Mouse (Mus musculus): ENCODE measurements at regions not wholly inside any gene's neighbourhood (a gene's known extent, or its start where the extent isn't known, plus 50 kb on each side); places are given as distances from the start of the nearest gene placed in this dataset.

DNA sequence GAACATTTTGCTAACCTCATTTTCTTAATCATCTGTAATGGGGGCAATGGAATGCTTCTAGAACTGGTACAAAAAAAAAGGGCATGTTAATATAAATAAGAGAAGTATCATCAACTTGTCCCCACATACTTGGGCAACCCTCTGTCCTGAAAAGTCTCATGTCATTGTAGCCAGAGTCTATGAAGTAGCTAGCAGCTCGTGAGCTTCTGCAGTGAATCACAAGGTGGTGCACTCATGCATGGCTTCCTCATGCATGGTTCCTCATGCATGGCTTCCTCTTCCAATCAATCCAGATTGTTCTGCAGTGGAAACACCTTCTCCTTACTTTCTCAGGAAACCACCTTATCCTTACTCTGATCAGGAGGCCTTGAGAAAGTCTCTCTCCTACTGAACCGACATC lies 267.9 kb upstream of the Tbl1xr1 start:
- H3K36me3 ChIP-seq (ENCODE audit: control insufficient read depth, insufficient read depth, low read length, poor library complexity, severe bottlenecking), result no peaks in the 10 kb centered on the region
- DNase-seq (ENCODE audit: low read depth, low spot score), result no peak
- no peak overlapping the region for H3K4me3 ChIP-seq (ENCODE audit: insufficient read depth in 1 of 2, low read depth in 1 of 2, low read length in 2 of 2, poor library complexity in 1 of 2, severe bottlenecking in 1 of 2)
- no peak for TF ChIP-seq HCFC1 (IDR thresholded peaks at IDR 0.05; ENCODE audit: borderline replicate concordance, insufficient read depth, low read length)
- no peak for TF ChIP-seq ZNF384 (IDR thresholded peaks at IDR 0.05; ENCODE audit: low read depth, low read length)
- TF ChIP-seq CHD2 (IDR thresholded peaks at IDR 0.05; ENCODE audit: low read depth, low read length), result no peak
- no peak for TF ChIP-seq ZC3H11A (IDR thresholded peaks at IDR 0.05; ENCODE audit: borderline replicate concordance, low read depth, low read length)
- no peaks in the 10 kb centered on the region for H3K4me1 ChIP-seq (ENCODE audit: control insufficient read depth in 2 of 2, insufficient read depth in 2 of 2, low read length in 2 of 2, poor library complexity in 1 of 2)
- H3K9ac ChIP-seq (ENCODE audit: insufficient read depth, low read depth, low read length, poor library complexity, severe bottlenecking), result no peak overlapping the region
- H3K27ac ChIP-seq (ENCODE audit: insufficient read depth, low read depth, low read length, poor library complexity, severe bottlenecking), result no peak overlapping the region
- in situ Hi-C loops (cut with MboI; ENCODE audit: low sequenced_read_pairs in 2 of 2, unreplicated experiment in 2 of 2), result no loop called here
- H3K9me3 ChIP-seq (ENCODE audit: control insufficient read depth, insufficient read depth, low read depth, low read length), result no peaks in the 10 kb centered on the region

DNA sequence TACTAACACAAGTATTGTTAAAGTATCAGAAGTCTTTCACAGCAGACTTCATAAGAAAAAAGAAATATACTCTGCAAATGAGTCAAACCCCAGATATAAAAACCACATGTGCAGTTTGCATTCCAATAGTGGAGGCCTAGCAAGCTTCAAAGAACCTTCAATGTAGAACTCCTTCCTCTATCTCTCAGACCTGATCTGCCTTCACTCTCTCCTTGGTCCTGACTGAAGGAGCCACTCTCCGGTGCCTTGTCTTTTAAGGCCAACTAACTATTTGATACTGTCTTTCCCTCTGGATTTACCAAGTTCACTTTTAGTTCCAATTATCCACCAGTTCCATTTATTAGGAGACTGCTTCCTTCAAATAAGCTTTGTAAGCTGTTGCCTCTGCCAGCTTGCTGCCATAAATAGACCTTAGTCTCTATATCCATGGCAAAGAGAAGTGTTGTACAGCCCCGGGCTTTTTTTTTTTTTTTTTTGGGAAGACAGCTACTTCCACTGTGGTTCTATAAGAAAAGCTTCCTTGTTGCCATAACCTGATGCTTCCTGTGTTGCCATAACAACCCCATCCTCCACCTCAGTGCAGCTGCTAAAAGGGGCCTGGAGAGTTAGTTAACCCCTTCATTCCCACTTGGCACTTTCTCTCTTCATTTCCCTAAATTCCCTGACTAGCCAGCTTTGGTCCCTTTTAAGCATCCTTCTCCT lies 266.5 kb upstream of the Tbl1xr1 start:
- Histone ChIP-seq H3K9ac (ENCODE audit: insufficient read depth, low read depth, low read length, poor library complexity, severe bottlenecking) (no peak overlapping the region), H3K4me3 (ENCODE audit: insufficient read depth in 1 of 2, low read depth in 1 of 2, low read length in 2 of 2, poor library complexity in 1 of 2, severe bottlenecking in 1 of 2) (no peak overlapping the region), H3K27ac (ENCODE audit: insufficient read depth, low read depth, low read length, poor library complexity, severe bottlenecking) (no peak overlapping the region), H3K4me1 (ENCODE audit: control insufficient read depth in 2 of 2, insufficient read depth in 2 of 2, low read length in 2 of 2, poor library complexity in 1 of 2) (no peaks in the 10 kb centered on the region), H3K9me3 (ENCODE audit: control insufficient read depth, insufficient read depth, low read depth, low read length) (no peaks in the 10 kb centered on the region), H3K36me3 (ENCODE audit: control insufficient read depth, insufficient read depth, low read length, poor library complexity, severe bottlenecking) (no peaks in the 10 kb centered on the region)
- no peak for DNase-seq (ENCODE audit: low read depth, low spot score)
- TF ChIP-seq MAFK (IDR thresholded peaks at IDR 0.05; ENCODE audit: insufficient read depth, low read depth, low read length), result no peak
- TF ChIP-seq ZC3H11A (IDR thresholded peaks at IDR 0.05; ENCODE audit: borderline replicate concordance, low read depth, low read length), result no peak
- no peak for TF ChIP-seq CHD2 (IDR thresholded peaks at IDR 0.05; ENCODE audit: low read depth, low read length)
- no peak for TF ChIP-seq HCFC1 (IDR thresholded peaks at IDR 0.05; ENCODE audit: borderline replicate concordance, insufficient read depth, low read length)
- TF ChIP-seq ZNF384 (IDR thresholded peaks at IDR 0.05; ENCODE audit: low read depth, low read length), result 0 out of 2 replicates have a peak, but pooled peaks have one; percentile 35
- in situ Hi-C loops (cut with MboI; ENCODE audit: low sequenced_read_pairs in 2 of 2, unreplicated experiment in 2 of 2), result no loop called here

DNA sequence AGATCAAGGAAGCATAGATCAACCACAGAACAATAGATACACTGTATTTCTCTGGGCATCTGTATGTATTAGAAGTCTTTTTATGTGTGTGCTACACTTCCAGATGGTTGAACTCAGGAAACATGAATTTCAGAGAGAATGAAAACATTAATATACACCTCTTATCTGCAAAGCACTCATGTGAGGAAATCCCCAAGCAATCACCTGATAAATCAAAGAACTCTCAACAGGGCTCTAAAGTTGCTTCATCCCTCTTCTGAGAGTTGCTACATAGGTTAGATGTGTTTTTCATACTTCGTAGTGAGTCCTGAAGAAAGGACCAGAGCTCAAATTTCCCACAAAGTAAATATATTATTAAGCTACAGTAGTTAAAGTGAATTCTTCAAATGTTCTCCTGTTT lies 263.1 kb upstream of the Tbl1xr1 start:
- H3K4me3 ChIP-seq (ENCODE audit: insufficient read depth in 1 of 2, low read depth in 1 of 2, low read length in 2 of 2, poor library complexity in 1 of 2, severe bottlenecking in 1 of 2), result no peak overlapping the region
- DNase-seq (ENCODE audit: low read depth, low spot score), result no peak
- H3K9ac ChIP-seq (ENCODE audit: insufficient read depth, low read depth, low read length, poor library complexity, severe bottlenecking), result no peak overlapping the region
- H3K36me3 ChIP-seq (ENCODE audit: control insufficient read depth, insufficient read depth, low read length, poor library complexity, severe bottlenecking), result no peaks in the 10 kb centered on the region
- in situ Hi-C loops (cut with MboI; ENCODE audit: low sequenced_read_pairs in 2 of 2, unreplicated experiment in 2 of 2), result no loop called here
- no peak overlapping the region for H3K27ac ChIP-seq (ENCODE audit: insufficient read depth, low read depth, low read length, poor library complexity, severe bottlenecking)
- H3K4me1 ChIP-seq (ENCODE audit: control insufficient read depth in 2 of 2, insufficient read depth in 2 of 2, low read length in 2 of 2, poor library complexity in 1 of 2), result no peaks in the 10 kb centered on the region
- TF ChIP-seq ZNF384 (IDR thresholded peaks at IDR 0.05; ENCODE audit: low read depth, low read length), result no peak
- TF ChIP-seq MAFK (IDR thresholded peaks at IDR 0.05; ENCODE audit: insufficient read depth, low read depth, low read length), result no peak
- TF ChIP-seq ZC3H11A (IDR thresholded peaks at IDR 0.05; ENCODE audit: borderline replicate concordance, low read depth, low read length), result no peak
- no peak for TF ChIP-seq HCFC1 (IDR thresholded peaks at IDR 0.05; ENCODE audit: borderline replicate concordance, insufficient read depth, low read length)
- no peak for TF ChIP-seq CHD2 (IDR thresholded peaks at IDR 0.05; ENCODE audit: low read depth, low read length)
- no peaks in the 10 kb centered on the region for H3K9me3 ChIP-seq (ENCODE audit: control insufficient read depth, insufficient read depth, low read depth, low read length)

DNA sequence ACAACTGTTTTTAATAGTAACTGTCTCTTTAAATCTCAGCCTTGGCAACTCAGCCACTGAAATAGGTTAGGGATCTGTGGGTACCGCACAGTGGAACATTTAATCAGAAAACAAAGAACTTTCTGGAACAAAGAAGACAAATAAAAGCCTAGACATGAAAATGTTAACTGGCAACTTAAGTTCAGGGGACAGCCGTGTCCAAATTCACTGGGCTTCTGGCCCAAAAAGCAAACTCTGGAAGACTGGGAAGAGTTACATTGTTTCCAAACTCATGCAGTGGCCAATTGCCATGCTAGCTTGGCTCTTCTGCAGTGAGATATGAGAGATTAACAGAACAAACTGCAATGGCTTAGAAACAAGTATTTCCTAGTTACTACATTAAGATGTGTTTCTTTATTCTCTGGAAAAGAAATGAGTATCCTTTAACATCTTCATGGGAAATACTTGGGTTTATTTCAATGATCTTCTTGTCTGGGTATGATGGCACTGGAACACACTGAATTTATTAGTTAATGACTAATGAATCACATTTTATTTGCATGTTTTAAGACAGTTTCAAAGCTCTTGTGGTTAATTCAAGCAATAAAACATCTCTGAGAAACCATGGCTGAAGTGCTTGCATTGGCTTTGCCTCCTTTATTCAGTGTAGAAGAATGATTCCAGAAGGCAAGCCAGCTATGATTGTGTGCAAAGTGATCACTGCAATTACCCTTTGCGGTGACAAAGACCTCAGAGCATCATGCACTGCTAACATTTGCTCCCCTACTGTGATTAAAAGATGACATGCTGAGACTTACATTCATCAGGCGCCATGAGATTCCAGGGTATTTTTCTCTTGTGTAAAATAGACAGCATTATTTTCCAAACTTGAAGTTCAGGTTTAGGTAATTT lies 259.2 kb upstream of the Tbl1xr1 start:
- Histone ChIP-seq H3K36me3 (ENCODE audit: control insufficient read depth, insufficient read depth, low read length, poor library complexity, severe bottlenecking) (no peaks in the 10 kb centered on the region), H3K4me3 (ENCODE audit: insufficient read depth in 1 of 2, low read depth in 1 of 2, low read length in 2 of 2, poor library complexity in 1 of 2, severe bottlenecking in 1 of 2) (no peak overlapping the region), H3K9ac (ENCODE audit: insufficient read depth, low read depth, low read length, poor library complexity, severe bottlenecking) (no peak overlapping the region), H3K4me1 (ENCODE audit: control insufficient read depth in 2 of 2, insufficient read depth in 2 of 2, low read length in 2 of 2, poor library complexity in 1 of 2) (no peaks in the 10 kb centered on the region), H3K9me3 (ENCODE audit: control insufficient read depth, insufficient read depth, low read depth, low read length) (no peaks in the 10 kb centered on the region), H3K27ac (ENCODE audit: insufficient read depth, low read depth, low read length, poor library complexity, severe bottlenecking) (no peak overlapping the region)
- in situ Hi-C loops (cut with MboI; ENCODE audit: low sequenced_read_pairs in 2 of 2, unreplicated experiment in 2 of 2), result no loop called here
- DNase-seq (ENCODE audit: low read depth, low spot score), result no peak
- TF ChIP-seq CHD2 (IDR thresholded peaks at IDR 0.05; ENCODE audit: low read depth, low read length) (no peak), HCFC1 (IDR thresholded peaks at IDR 0.05; ENCODE audit: borderline replicate concordance, insufficient read depth, low read length) (no peak), MAFK (IDR thresholded peaks at IDR 0.05; ENCODE audit: insufficient read depth, low read depth, low read length) (no peak), ZC3H11A (IDR thresholded peaks at IDR 0.05; ENCODE audit: borderline replicate concordance, low read depth, low read length) (no peak), ZNF384 (IDR thresholded peaks at IDR 0.05; ENCODE audit: low read depth, low read length) (no peak)

Data from ES-E14 (cell line).